Mouse (Mus musculus): ENCODE results near the gene Abcf2. TPM values are rescaled to one million over a fixed set of nuclear protein-coding genes. Genes with fewer than 3 reads are reported as not detected.

Abcf2 gene
- polyA plus RNA-seq, 1 experiment from 2014 or later = 78.0 TPM

GRCm38 (mm10) chr5:24591796-24592470 is 14.7 kb upstream of the Abcf2 start:
- H3K27me3 ChIP-seq (ENCODE audit: control insufficient read depth, insufficient read depth, low read depth, low read length) = no peaks in the 10 kb centered on the region
- no peak overlapping the region for H3K27ac ChIP-seq (ENCODE audit: low read length)
- H3K9me3 ChIP-seq (replicated peaks; ENCODE audit: control insufficient read depth, low read length, poor library complexity, severe bottlenecking) = no peaks in the 10 kb centered on the region
- 62% methylated on average over 24 of the region's 24 CpGs for WGBS
- H3K36me3 ChIP-seq (ENCODE audit: control insufficient read depth, insufficient read depth, low read length) = peaks cover 32% of the 10 kb centered on the region
- H3K4me1 ChIP-seq (ENCODE audit: control insufficient read depth, insufficient read depth, low read length) = peaks cover 35% of the 10 kb centered on the region
- H3K4me2 ChIP-seq (ENCODE audit: low read length) = no peak overlapping the region
- no peak for ATAC-seq
- no peak overlapping the region for H3K4me3 ChIP-seq (ENCODE audit: low read depth, low read length)
- 0 out of 2 replicates have a peak overlapping the region, but pooled peaks have one; percentile 20 for H3K9ac ChIP-seq (ENCODE audit: low read depth, low read length)

GRCm38 (mm10) chr5:24591268-24591721 is 14.0 kb upstream of the Abcf2 start:
- H3K27me3 ChIP-seq (ENCODE audit: control insufficient read depth, insufficient read depth, low read depth, low read length) = no peaks in the 10 kb centered on the region
- H3K4me2 ChIP-seq (ENCODE audit: low read length) = no peak overlapping the region
- no peak overlapping the region for H3K9ac ChIP-seq (ENCODE audit: low read depth, low read length)
- no peak for ATAC-seq
- peaks cover 32% of the 10 kb centered on the region for H3K36me3 ChIP-seq (ENCODE audit: control insufficient read depth, insufficient read depth, low read length)
- H3K4me3 ChIP-seq (ENCODE audit: low read depth, low read length) = no peak overlapping the region
- H3K27ac ChIP-seq (ENCODE audit: low read length) = no peak overlapping the region
- H3K4me1 ChIP-seq (ENCODE audit: control insufficient read depth, insufficient read depth, low read length) = peaks cover 29% of the 10 kb centered on the region
- H3K9me3 ChIP-seq (replicated peaks; ENCODE audit: control insufficient read depth, low read length, poor library complexity, severe bottlenecking) = no peaks in the 10 kb centered on the region
- 28% methylated on average over 23 of the region's 23 CpGs for WGBS

- no peak overlapping the region for H3K4me2 ChIP-seq (ENCODE audit: low read length)
- ATAC-seq = no peak
- H3K4me1 ChIP-seq (ENCODE audit: control insufficient read depth, insufficient read depth, low read length) = peaks cover 17% of the 10 kb centered on the region
- 87% methylated on average over 20 of the region's 20 CpGs for whole genome bisulfite sequencing
- H3K27ac ChIP-seq (ENCODE audit: low read length) = no peak overlapping the region
- no peak overlapping the region for H3K9ac ChIP-seq (ENCODE audit: low read depth, low read length)
- H3K36me3 ChIP-seq (ENCODE audit: control insufficient read depth, insufficient read depth, low read length) = peaks cover 28% of the 10 kb centered on the region
- H3K4me3 ChIP-seq (ENCODE audit: low read depth, low read length) = no peak overlapping the region
- H3K27me3 ChIP-seq (ENCODE audit: control insufficient read depth, insufficient read depth, low read depth, low read length) = no peaks in the 10 kb centered on the region
- no peaks in the 10 kb centered on the region for H3K9me3 ChIP-seq (replicated peaks; ENCODE audit: control insufficient read depth, low read length, poor library complexity, severe bottlenecking)
These were observed 12.5 kb upstream of the Abcf2 start for GRCm38 (mm10) chr5:24589511-24590500.

- Histone ChIP-seq H3K4me1 (ENCODE audit: control insufficient read depth, insufficient read depth, low read length) (peaks cover 17% of the 10 kb centered on the region), H3K4me3 (ENCODE audit: low read depth, low read length) (peak overlapping the region; percentile 81), H3K27ac (ENCODE audit: low read length) (peak overlapping the region; percentile 84), H3K27me3 (ENCODE audit: control insufficient read depth, insufficient read depth, low read depth, low read length) (no peaks in the 10 kb centered on the region), H3K36me3 (ENCODE audit: control insufficient read depth, insufficient read depth, low read length) (peaks cover 10% of the 10 kb centered on the region), H3K4me2 (ENCODE audit: low read length) (peak overlapping the region; percentile 84), H3K9ac (ENCODE audit: low read depth, low read length) (peak overlapping the region; percentile 90), H3K9me3 (replicated peaks; ENCODE audit: control insufficient read depth, low read length, poor library complexity, severe bottlenecking) (no peaks in the 10 kb centered on the region)
- ATAC-seq = peak; percentile 12; the same call in 1 of the 2 replicates
- WGBS = 31% methylated on average over 4 of the region's 4 CpGs
These were observed 9.9 kb upstream of the Abcf2 start for GRCm38 (mm10) chr5:24587200-24587577.

- Histone ChIP-seq H3K4me3 (ENCODE audit: low read depth, low read length) (peak within 1 kb of the TSS; percentile 81), H3K27ac (ENCODE audit: low read length) (peak within 1 kb of the TSS; percentile 84), H3K27me3 (ENCODE audit: control insufficient read depth, insufficient read depth, low read depth, low read length) (no peaks in the 10 kb centered on the region), H3K9ac (ENCODE audit: low read depth, low read length) (peak within 1 kb of the TSS; percentile 90), H3K4me1 (ENCODE audit: control insufficient read depth, insufficient read depth, low read length) (peaks cover 17% of the 10 kb centered on the region), H3K9me3 (replicated peaks; ENCODE audit: control insufficient read depth, low read length, poor library complexity, severe bottlenecking) (no peaks in the 10 kb centered on the region), H3K36me3 (ENCODE audit: control insufficient read depth, insufficient read depth, low read length) (peaks cover 6% of the 10 kb centered on the region; the same call in 1 of the 2 replicates), H3K4me2 (ENCODE audit: low read length) (peak within 1 kb of the TSS; percentile 84)
- peak; percentile 94 for ATAC-seq
- WGBS = under 1% methylated on average over 43 of the region's 43 CpGs
These were observed 9.4 kb upstream of the Abcf2 start, which contains the start of gene Chpf2 for GRCm38 (mm10) chr5:24586547-24587199. Chpf2 (plus strand) TSS chr5:24586741.

- ATAC-seq = peak; percentile 30
- WGBS = 4% methylated on average over 8 of the region's 8 CpGs
- peak overlapping the region; percentile 84 for H3K4me2 ChIP-seq (ENCODE audit: low read length)
These were observed 8.8 kb upstream of the Abcf2 start for GRCm38 (mm10) chr5:24586106-24586505.

GRCm38 (mm10) chr5:24578109-24578963 is 1.1 kb upstream of the Abcf2 start:
- H3K27ac ChIP-seq (ENCODE audit: low read length) = no peak overlapping the region
- peaks cover 14% of the 10 kb centered on the region for H3K4me1 ChIP-seq (ENCODE audit: control insufficient read depth, insufficient read depth, low read length)
- H3K4me2 ChIP-seq (ENCODE audit: low read length) = peak overlapping the region; percentile 78
- 70% methylated on average over 6 of the region's 6 CpGs for WGBS
- H3K9ac ChIP-seq (ENCODE audit: low read depth, low read length) = peak overlapping the region; percentile 55; the same call in 1 of the 2 replicates
- H3K4me3 ChIP-seq (ENCODE audit: low read depth, low read length) = peak overlapping the region; percentile 85
- no peaks in the 10 kb centered on the region for H3K27me3 ChIP-seq (ENCODE audit: control insufficient read depth, insufficient read depth, low read depth, low read length)
- peaks cover 10% of the 10 kb centered on the region for H3K36me3 ChIP-seq (ENCODE audit: control insufficient read depth, insufficient read depth, low read length)
- H3K9me3 ChIP-seq (replicated peaks; ENCODE audit: control insufficient read depth, low read length, poor library complexity, severe bottlenecking) = no peaks in the 10 kb centered on the region
- ATAC-seq = no peak

More at GRCm38 (mm10) chr5:24586106-24586505, 8.8 kb upstream of the Abcf2 start:
- Histone ChIP-seq H3K36me3 (ENCODE audit: control insufficient read depth, insufficient read depth, low read length) (peaks cover under 1% of the 10 kb centered on the region; the same call in 1 of the 2 replicates), H3K27ac (ENCODE audit: low read length) (peak overlapping the region; percentile 84), H3K9me3 (replicated peaks; ENCODE audit: control insufficient read depth, low read length, poor library complexity, severe bottlenecking) (no peaks in the 10 kb centered on the region), H3K4me1 (ENCODE audit: control insufficient read depth, insufficient read depth, low read length) (peaks cover 17% of the 10 kb centered on the region), H3K27me3 (ENCODE audit: control insufficient read depth, insufficient read depth, low read depth, low read length) (no peaks in the 10 kb centered on the region), H3K9ac (ENCODE audit: low read depth, low read length) (peak overlapping the region; percentile 90), H3K4me3 (ENCODE audit: low read depth, low read length) (peak overlapping the region; percentile 81)

GRCm38 (mm10) chr5:24576801-24577182 is 475 bp downstream of the Abcf2 start:
- H3K4me1 ChIP-seq (ENCODE audit: control insufficient read depth, insufficient read depth, low read length) = peaks cover 14% of the 10 kb centered on the region
- H3K9me3 ChIP-seq (replicated peaks; ENCODE audit: control insufficient read depth, low read length, poor library complexity, severe bottlenecking) = no peaks in the 10 kb centered on the region
- WGBS = under 1% methylated on average over 32 of the region's 32 CpGs
- H3K4me3 ChIP-seq (ENCODE audit: low read depth, low read length) = peak overlapping the region; percentile 85
- peak overlapping the region; percentile 75 for H3K9ac ChIP-seq (ENCODE audit: low read depth, low read length)
- H3K36me3 ChIP-seq (ENCODE audit: control insufficient read depth, insufficient read depth, low read length) = peaks cover 25% of the 10 kb centered on the region
- H3K27ac ChIP-seq (ENCODE audit: low read length) = peak overlapping the region; percentile 72
- peak overlapping the region; percentile 96 for H3K4me2 ChIP-seq (ENCODE audit: low read length)
- H3K27me3 ChIP-seq (ENCODE audit: control insufficient read depth, insufficient read depth, low read depth, low read length) = no peaks in the 10 kb centered on the region
- peak; percentile 31 for ATAC-seq

Measured in midbrain, embryonic 16.5 days (tissue).